Mouse (Mus musculus): ENCODE measurements around the gene Hoxd12. TPM values are rescaled to one million over a fixed set of nuclear protein-coding genes. Genes with fewer than 3 reads are reported as not detected.

The Hoxd12 gene
- polyA plus RNA-seq (2016; fragmentation: Nextera tagmentation; extraction: Ambion mirVana), result 1.1 TPM in 1 of 2 replicates, not detected in the other

DNA sequence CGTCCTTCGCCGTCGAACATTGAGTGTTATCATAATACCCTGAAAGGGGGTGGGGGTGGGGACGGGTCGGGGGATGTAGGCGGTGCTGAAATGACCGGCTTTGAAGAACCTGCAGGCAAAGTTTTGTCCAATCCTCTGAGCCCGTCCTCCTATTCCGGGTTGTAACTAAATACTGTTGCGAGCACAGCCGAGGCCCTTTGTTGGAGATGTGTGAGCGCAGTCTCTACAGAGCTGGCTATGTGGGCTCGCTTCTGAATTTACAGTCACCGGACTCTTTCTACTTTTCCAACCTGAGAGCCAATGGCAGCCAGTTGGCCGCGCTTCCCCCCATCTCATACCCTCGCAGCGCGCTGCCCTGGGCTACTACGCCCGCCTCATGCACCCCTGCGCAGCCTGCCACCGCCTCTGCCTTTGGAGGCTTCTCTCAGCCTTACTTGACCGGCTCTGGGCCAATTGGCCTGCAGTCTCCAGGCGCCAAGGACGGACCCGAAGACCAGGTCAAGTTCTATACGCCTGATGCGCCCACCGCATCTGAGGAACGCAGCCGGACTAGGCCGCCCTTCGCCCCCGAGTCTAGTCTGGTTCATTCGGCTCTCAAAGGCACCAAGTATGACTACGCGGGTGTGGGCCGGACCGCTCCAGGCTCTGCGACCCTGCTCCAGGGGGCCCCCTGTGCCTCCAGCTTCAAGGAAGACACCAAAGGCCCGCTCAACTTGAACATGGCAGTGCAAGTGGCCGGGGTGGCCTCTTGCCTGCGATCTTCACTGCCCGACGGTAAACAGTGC lies at the start of gene Hoxd12:
Hoxd12 (plus strand) TSS at position 133 of the 785 bp plus-strand sequence.
- no peaks in the 10 kb centered on the region for H3K9me3 ChIP-seq
- peak within 1 kb of the TSS; percentile 16; the same call in 1 of the 2 replicates for H3K4me3 ChIP-seq
- H3K27ac ChIP-seq, result no peak within 1 kb of the TSS
- peaks cover 27% of the 10 kb centered on the region for H3K4me1 ChIP-seq
- H3K36me3 ChIP-seq, result no peaks in the 10 kb centered on the region
- peak; percentile 74 for DNase-seq (ENCODE audit: low spot score)
- WGBS, result 2% methylated on average over 47 of the region's 47 CpGs
- peaks cover 100% of the 10 kb centered on the region for H3K27me3 ChIP-seq (ENCODE audit: insufficient read depth, poor library complexity, severe bottlenecking)

DNA sequence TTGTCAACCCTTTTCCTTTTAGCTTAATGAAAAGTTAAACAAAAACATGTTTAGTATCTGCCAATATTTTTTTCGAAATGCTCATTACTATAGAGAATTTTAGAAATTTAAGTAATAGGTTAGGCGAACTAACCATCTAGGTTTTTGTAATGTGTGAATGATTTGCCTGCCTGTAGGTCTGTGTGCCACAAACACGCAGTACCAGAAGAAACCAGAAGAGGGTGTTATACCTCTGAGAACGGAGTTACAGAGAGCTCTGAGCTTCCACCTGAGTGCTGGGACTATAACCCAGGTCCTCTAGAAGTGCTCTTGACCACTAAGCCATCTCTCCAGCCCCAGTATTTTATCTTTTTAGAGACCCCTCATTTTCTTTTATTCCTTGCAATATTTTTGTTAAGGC lies 39.4 kb upstream of the Hoxd12 start:
- H3K4me3 ChIP-seq, result no peak overlapping the region
- H3K27me3 ChIP-seq (ENCODE audit: insufficient read depth, poor library complexity, severe bottlenecking), result no peaks in the 10 kb centered on the region
- no peak overlapping the region for H3K27ac ChIP-seq
- H3K4me1 ChIP-seq, result no peaks in the 10 kb centered on the region
- no peaks in the 10 kb centered on the region for H3K36me3 ChIP-seq
- WGBS, result 54% methylated on average over 4 of the region's 4 CpGs
- no peak for DNase-seq (ENCODE audit: low spot score)
- no peaks in the 10 kb centered on the region for H3K9me3 ChIP-seq

DNA sequence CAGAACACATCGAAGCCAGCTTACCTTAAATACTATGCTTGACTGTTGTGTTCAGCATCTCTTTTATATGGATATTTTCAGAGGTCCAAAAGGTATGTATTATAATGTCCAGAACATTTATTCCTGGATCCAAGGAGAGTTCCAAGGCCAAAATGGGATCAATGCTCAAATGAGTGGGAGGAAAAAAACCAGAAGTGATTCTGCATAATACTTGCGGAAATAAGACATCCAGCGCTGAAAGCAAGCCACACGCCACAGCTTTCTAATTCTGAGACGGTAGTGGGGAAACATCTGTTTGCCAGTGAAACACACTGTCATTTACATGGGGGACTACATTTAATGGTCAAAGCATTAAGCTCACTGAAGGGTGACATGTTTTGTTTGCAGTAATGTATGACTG lies 32.4 kb upstream of the Hoxd12 start:
- no peak for DNase-seq (ENCODE audit: low spot score)

DNA sequence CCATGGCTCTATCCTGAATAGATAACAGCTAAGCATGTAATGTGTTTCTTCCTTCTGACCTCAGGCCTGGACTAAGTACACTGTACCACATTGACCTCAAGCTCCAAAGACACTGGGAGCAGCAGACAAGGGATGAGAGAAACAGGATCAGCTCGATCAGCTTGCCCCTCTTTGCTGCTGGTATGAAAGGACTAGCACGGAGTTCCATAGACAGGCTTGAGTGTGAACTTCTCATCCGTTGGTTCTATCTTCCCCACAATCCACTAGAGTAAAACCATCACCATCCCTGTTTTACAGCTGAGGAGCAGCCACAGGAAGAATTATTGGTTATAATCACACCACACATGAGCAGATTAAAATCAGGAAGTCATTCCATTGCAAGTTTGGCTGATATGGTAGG lies 29.2 kb upstream of the Hoxd12 start:
- Histone ChIP-seq H3K4me1 (no peaks in the 10 kb centered on the region), H3K4me3 (no peak overlapping the region), H3K36me3 (no peaks in the 10 kb centered on the region), H3K27me3 (ENCODE audit: insufficient read depth, poor library complexity, severe bottlenecking) (peaks cover 71% of the 10 kb centered on the region), H3K27ac (no peak overlapping the region), H3K9me3 (no peaks in the 10 kb centered on the region)
- 77% methylated on average over 3 of the region's 3 CpGs for WGBS
- no peak for DNase-seq (ENCODE audit: low spot score)

More for the DNA sequence above, 32.4 kb upstream of the Hoxd12 start:
- H3K27ac ChIP-seq, result no peak overlapping the region
- no peaks in the 10 kb centered on the region for H3K4me1 ChIP-seq
- H3K9me3 ChIP-seq, result no peaks in the 10 kb centered on the region
- 71% methylated on average over 5 of the region's 5 CpGs for whole genome bisulfite sequencing
- H3K36me3 ChIP-seq, result no peaks in the 10 kb centered on the region
- peaks cover 39% of the 10 kb centered on the region for H3K27me3 ChIP-seq (ENCODE audit: insufficient read depth, poor library complexity, severe bottlenecking)
- no peak overlapping the region for H3K4me3 ChIP-seq

DNA sequence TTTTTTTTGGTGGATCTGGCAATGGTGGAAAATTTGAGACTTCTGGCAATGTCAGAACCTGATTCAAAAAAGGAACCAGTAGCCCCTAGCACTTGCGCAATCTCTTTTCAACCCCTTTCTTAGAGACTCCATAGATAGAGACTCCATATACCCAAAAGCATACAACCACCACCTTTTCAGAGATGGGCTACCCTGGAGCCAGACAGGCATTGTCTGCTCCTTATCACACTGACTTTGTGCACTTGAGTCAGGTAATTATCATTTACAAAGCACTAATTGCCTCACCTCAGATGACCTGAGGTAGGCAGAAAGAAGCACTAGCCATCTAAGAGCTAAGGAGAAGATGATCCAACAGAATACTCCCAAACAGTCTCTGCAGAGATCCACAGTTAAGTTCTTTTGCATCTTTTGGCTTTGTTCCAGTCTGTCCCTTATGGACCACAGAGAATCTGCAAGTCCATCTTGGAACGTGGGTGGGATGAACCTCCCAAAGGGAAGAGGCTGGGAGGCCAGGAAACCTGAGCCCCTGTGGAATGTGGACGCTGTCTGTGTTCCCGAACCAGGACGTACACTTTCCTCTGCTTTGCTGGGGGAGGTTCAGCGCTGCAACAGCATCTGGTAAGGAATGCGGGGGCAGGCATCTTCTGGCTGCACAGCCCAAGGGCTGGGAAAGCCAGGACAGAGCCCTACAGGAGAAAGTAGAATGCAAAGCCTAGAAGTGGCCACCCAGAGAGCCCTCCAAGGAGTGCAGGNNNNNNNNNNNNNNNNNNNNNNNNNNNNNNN lies 27.5 kb upstream of the Hoxd12 start:
- WGBS, result 13% methylated on average over 7 of the region's 7 CpGs
- Histone ChIP-seq H3K27me3 (ENCODE audit: insufficient read depth, poor library complexity, severe bottlenecking) (peaks cover 88% of the 10 kb centered on the region), H3K27ac (no peak overlapping the region), H3K4me1 (no peaks in the 10 kb centered on the region), H3K4me3 (no peak overlapping the region), H3K36me3 (no peaks in the 10 kb centered on the region), H3K9me3 (no peaks in the 10 kb centered on the region)
- no peak for DNase-seq (ENCODE audit: low spot score)

DNA sequence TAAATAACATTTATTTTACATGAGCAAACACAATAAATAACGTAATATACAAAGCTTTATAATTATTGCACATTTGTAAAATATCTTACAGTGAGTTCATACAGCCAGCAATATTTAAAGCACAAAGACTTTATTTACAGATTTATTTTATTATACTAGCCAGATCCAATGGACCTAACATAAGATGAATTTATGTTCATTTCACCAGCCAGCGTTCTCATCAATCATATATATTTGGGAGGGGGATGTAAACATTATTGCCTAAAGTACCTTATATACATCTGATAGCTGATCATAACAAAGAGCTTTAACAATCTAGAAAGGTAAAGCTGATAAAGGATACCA lies 21.8 kb upstream of the Hoxd12 start:
- no peak overlapping the region for H3K27ac ChIP-seq
- H3K36me3 ChIP-seq, result no peaks in the 10 kb centered on the region
- DNase-seq (ENCODE audit: low spot score), result no peak
- no peak overlapping the region for H3K4me3 ChIP-seq
- no peaks in the 10 kb centered on the region for H3K9me3 ChIP-seq
- peaks cover 21% of the 10 kb centered on the region for H3K4me1 ChIP-seq
- H3K27me3 ChIP-seq (ENCODE audit: insufficient read depth, poor library complexity, severe bottlenecking), result peaks cover 99% of the 10 kb centered on the region
- WGBS, result 37% methylated on average over 2 of the region's 2 CpGs

DNA sequence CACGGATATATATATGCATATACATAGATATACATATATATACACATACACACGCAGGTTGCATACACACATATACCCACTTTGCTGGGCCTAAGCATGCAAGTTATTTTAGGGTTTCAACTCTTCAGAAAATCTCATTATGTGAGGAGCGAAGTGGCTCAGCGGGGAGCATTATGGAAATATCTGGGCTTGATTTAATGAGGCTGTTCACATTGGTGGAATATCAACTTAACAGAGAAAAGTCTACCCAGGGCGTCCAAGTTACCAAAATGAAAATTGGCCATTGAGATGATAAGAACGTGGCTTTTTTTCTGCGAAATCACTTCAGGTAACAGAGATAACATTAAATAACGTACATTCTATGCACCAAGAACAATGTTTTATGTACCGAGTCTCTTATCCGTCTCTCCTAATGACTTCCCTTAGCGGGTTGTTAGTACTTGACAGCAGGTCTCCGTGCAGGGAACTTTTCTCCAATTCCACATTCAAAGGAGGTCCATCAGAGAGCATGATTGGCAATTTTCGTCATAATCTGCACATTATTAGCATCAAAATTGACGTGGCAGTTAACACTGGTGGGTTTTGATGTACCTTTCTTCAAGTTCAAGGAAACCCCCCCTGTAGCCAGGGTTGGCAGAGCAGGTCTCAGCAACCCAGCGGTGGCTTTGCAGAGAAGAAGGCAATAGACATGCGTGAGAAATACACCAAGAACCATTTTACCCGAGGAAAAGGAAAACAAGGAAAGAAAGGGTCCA lies 20.9 kb upstream of the Hoxd12 start:
- no peak for DNase-seq (ENCODE audit: low spot score)
- Histone ChIP-seq H3K4me3 (no peak overlapping the region), H3K4me1 (peaks cover 26% of the 10 kb centered on the region), H3K27ac (no peak overlapping the region), H3K36me3 (no peaks in the 10 kb centered on the region), H3K9me3 (no peaks in the 10 kb centered on the region), H3K27me3 (ENCODE audit: insufficient read depth, poor library complexity, severe bottlenecking) (peaks cover 99% of the 10 kb centered on the region)
- 12% methylated on average over 17 of the region's 17 CpGs for WGBS

DNA sequence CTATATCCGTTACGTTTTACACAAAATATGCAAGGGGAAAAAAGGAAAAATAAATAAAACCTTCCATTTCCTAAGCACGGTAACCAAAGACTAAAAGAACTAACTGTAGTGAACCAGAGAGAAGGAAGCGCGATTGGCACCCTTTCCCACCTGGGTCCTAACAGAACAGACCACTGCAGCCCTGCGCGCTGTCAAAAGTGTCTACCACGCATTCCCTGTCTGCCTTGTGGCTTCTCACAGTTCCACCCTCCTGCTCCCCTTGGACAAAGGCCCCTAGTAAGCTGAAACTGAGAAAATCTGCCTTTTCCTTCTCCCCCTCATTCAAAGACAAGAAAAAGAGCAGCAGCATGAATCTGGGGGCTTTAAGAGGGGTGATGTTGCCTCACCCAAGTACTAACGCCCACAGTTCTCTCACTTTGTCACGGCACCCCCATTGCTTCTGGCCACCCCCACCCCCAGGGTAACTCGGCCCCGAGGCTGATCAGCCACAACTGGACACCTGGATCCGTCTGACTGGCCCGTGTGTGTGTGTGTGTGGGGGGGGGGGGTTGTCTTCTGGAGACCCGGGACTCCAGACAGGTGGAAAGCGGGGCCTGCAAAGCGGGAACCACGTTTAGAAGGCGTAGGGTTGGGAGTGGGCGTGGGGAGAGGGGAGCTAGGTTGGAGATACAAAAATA lies 19.9 kb upstream of the Hoxd12 start:
- Histone ChIP-seq H3K27me3 (ENCODE audit: insufficient read depth, poor library complexity, severe bottlenecking) (peaks cover 99% of the 10 kb centered on the region), H3K4me3 (peak overlapping the region; percentile 54; the same call in 1 of the 2 replicates), H3K9me3 (no peaks in the 10 kb centered on the region), H3K4me1 (peaks cover 29% of the 10 kb centered on the region), H3K27ac (no peak overlapping the region), H3K36me3 (no peaks in the 10 kb centered on the region)
- no peak for DNase-seq (ENCODE audit: low spot score)
- WGBS, result 7% methylated on average over 20 of the region's 20 CpGs

DNA sequence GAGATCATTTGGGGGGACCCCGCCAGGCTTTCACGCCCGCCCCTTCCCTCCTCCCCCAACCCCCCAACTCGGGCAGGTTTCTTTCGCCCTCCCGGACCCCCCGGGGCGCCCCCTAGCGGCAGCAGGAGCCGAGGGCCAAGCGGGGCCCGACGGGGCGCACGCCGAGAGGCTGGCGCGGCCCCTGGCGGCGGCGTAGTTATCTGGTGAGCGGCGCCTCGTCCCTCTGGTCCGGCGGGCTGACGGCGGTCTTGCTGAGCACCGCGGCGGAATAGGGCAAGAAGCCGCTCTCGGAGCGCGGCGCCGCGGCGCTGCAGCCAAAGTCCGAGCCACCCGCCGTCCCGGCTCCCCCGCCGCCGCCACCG lies 19.4 kb upstream of the Hoxd12 start:
- Histone ChIP-seq H3K4me3 (peak overlapping the region; percentile 54), H3K9me3 (no peaks in the 10 kb centered on the region), H3K4me1 (peaks cover 29% of the 10 kb centered on the region), H3K27ac (no peak overlapping the region), H3K36me3 (no peaks in the 10 kb centered on the region), H3K27me3 (ENCODE audit: insufficient read depth, poor library complexity, severe bottlenecking) (peaks cover 99% of the 10 kb centered on the region)
- under 1% methylated on average over 45 of the region's 47 CpGs for WGBS
- DNase-seq (ENCODE audit: low spot score), result no peak

DNA sequence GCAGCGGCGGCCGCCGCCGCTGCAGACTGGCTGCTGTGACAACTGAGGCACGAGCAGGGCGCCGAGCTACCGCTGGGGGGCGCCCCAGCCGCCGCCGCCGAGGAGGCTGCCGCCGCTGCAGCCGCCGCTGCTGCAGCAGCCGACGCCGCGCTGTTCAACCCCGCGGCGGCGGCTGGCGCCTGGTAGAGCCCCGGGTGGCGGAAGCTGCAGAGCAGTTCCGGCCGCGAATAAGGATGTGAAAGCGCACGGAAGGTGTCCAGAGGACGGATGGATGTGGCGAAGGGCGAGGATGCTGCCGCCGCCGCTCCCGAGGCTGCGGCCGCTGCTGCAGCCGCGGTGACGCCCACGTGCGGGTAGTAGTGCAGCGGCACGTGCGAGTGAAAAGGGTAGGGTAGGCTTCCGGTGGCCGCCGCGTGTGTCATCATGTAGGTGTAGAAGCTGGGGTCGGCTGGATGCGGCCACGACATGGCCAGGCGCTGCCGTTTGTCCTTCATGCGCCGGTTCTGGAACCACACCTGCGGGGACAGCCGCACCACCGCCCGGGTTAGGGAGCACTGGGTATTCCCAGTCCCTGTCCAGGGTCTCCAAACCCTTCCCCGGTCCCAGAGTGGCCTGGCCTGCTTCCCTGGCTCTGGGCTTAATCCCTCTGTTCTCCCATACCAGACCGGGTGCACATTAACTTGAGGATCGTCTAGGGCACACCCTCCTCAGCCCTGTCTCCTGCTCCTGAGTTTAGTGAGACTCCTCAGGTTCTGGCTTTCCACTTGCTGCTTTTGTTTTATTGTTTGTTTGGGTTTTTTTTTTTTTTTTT lies 18.8 kb upstream of the Hoxd12 start:
- DNase-seq (ENCODE audit: low spot score), result no peak
- H3K9me3 ChIP-seq, result no peaks in the 10 kb centered on the region
- peaks cover 99% of the 10 kb centered on the region for H3K27me3 ChIP-seq (ENCODE audit: insufficient read depth, poor library complexity, severe bottlenecking)
- peaks cover 29% of the 10 kb centered on the region for H3K4me1 ChIP-seq
- under 1% methylated on average over 68 of the region's 69 CpGs for WGBS
- H3K36me3 ChIP-seq, result no peaks in the 10 kb centered on the region
- H3K27ac ChIP-seq, result no peak overlapping the region; the same call in 1 of the 2 replicates
- H3K4me3 ChIP-seq, result peak overlapping the region; percentile 54

DNA sequence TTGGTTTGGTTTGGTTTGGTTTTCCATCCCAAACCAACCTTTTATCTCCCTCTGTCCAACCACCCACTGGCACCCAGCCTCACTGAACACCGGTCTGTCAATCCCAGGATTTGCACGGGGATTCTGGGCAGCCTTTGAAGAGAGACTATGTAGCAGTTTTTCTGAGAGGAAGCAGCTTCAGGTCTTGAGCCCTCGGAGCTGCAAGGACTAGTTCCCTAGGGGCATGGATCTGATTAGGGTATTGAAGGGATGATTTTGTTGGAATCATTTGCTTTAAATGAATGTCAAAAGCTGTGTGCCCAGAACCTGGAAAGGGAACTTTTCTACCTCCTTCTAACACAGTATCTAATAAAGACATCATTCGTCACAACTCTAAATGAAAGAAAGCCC lies 18.2 kb upstream of the Hoxd12 start:
- 3% methylated on average over 4 of the region's 4 CpGs for WGBS
- no peak overlapping the region for H3K27ac ChIP-seq

More for the DNA sequence above, 18.2 kb upstream of the Hoxd12 start:
- H3K27me3 ChIP-seq (ENCODE audit: insufficient read depth, poor library complexity, severe bottlenecking), result peaks cover 99% of the 10 kb centered on the region
- H3K4me1 ChIP-seq, result peaks cover 29% of the 10 kb centered on the region
- DNase-seq (ENCODE audit: low spot score), result no peak
- no peaks in the 10 kb centered on the region for H3K36me3 ChIP-seq
- no peak overlapping the region for H3K4me3 ChIP-seq
- no peaks in the 10 kb centered on the region for H3K9me3 ChIP-seq
